Mouse (Mus musculus) heart, embryonic 11.5 days (tissue): Measurements from ENCODE around the gene Fam102a. TPM values are rescaled to one million over a fixed set of nuclear protein-coding genes. Genes with fewer than 3 reads are reported as not detected.
"Not testable (repeated sequence)": the region's sequence is repeated elsewhere in the genome, so short reads cannot be mapped to it uniquely, and the experiment has no call there.

Source experiments
- ATAC-seq: fragments of 200-750 bp; cut with Nextera tagmentation; replicated peaks from 2 replicates; pipeline ENCODE4 v1.8.0; 2017; ENCODE audit warnings: moderate library complexity; ENCODE audit not compliant: insufficient number of reproducible peaks, low FRiP score, low TSS enrichment
- H3K27ac ChIP-seq: fragments of 300-500 bp; sonication (generic); 2 replicates; pipeline ENCODE4 v1.5.1; 2014; ENCODE audit warnings: mild to moderate bottlenecking, low read depth, low read length
- H3K27me3 ChIP-seq: fragments of 300-500 bp; sonication (generic); 2 replicates; pipeline ENCODE4 v1.6.1; 2014; ENCODE audit warnings: mild to moderate bottlenecking, low read length, mixed read lengths; ENCODE audit not compliant: control insufficient read depth, insufficient read depth
- H3K36me3 ChIP-seq: fragments of 300-500 bp; sonication (generic); 2 replicates; pipeline ENCODE4 v1.6.1; 2014; ENCODE audit warnings: mild to moderate bottlenecking, low read length, moderate library complexity, mixed read lengths; ENCODE audit not compliant: control insufficient read depth, insufficient read depth
- H3K4me1 ChIP-seq: fragments of 300-500 bp; sonication (generic); 2 replicates; pipeline ENCODE4 v1.6.1; 2014; ENCODE audit warnings: low read length; ENCODE audit not compliant: control insufficient read depth, insufficient read depth
- H3K4me2 ChIP-seq: fragments of 300-500 bp; sonication (generic); 2 replicates; pipeline ENCODE4 v1.6.1; 2014; ENCODE audit warnings: mild to moderate bottlenecking, moderate library complexity
- H3K4me3 ChIP-seq: fragments of 300-500 bp; sonication (generic); 2 replicates; pipeline ENCODE4 v1.5.1; 2014; ENCODE audit warnings: low read depth, low read length
- H3K9ac ChIP-seq: fragments of 300-500 bp; sonication (generic); 2 replicates; pipeline ENCODE4 v1.6.1; 2014; ENCODE audit warnings: mild to moderate bottlenecking, low read depth, low read length, moderate library complexity
- H3K9me3 ChIP-seq: fragments of 300-500 bp; sonication (generic); replicated peaks from 2 replicates; pipeline ENCODE4 v1.6.1; 2016; ENCODE audit warnings: low read length; ENCODE audit not compliant: control insufficient read depth
- WGBS: fragments of 180-500 bp; shearing (Covaris S2); extraction: QIAGEN DNeasy Blood & Tissue Kit; methylation state at CpG from one replicate; pipeline ENCODE4 v1.1.7; 2014; ENCODE audit not compliant: insufficient replicate concordance; 5-methylcytosine and 5-hydroxymethylcytosine counted together
- polyA plus RNA-seq: library from polyadenylated mRNA; unstranded; fragments of >200 nt; fragmentation: Nextera tagmentation; extraction: Ambion mirVana; gene quantifications from 2 replicates; pipeline ENCODE4 v1.2.1, GENCODE M21; 2014

The Fam102a gene
- 5.2 and 5.3 TPM in 2 replicates for polyA plus RNA-seq

- Histone ChIP-seq H3K9ac (peak within 1 kb of the TSS; percentile 88), H3K27me3 (no peaks in the 10 kb centered on the region), H3K27ac (peak within 1 kb of the TSS; percentile 89), H3K36me3 (no peaks in the 10 kb centered on the region), H3K4me1 (peaks cover 47% of the 10 kb centered on the region), H3K4me3 (peak within 1 kb of the TSS; percentile 80), H3K4me2 (peak within 1 kb of the TSS; percentile 83), H3K9me3 (no peaks in the 10 kb centered on the region)
- ATAC-seq: peak; percentile 93
- WGBS: 1% methylated on average over 64 of the region's 67 CpGs
These were observed at the start of gene Fam102a for GRCm38 (mm10) chr2:32534733-32535471. Gene Fam102a (plus strand): TSS chr2:32535332.

- no peak overlapping the region for H3K9ac ChIP-seq
- peaks cover 8% of the 10 kb centered on the region; the same call in 1 of the 2 replicates for H3K4me1 ChIP-seq
- no peak overlapping the region for H3K4me2 ChIP-seq
- no peaks in the 10 kb centered on the region for H3K27me3 ChIP-seq
- no peak overlapping the region for H3K27ac ChIP-seq
- ATAC-seq: no peak
- H3K36me3 ChIP-seq: no peaks in the 10 kb centered on the region
- H3K4me3 ChIP-seq: no peak overlapping the region
- H3K9me3 ChIP-seq: no peaks in the 10 kb centered on the region
- 80% methylated on average over 4 of the region's 4 CpGs for WGBS
These were observed 49.4 kb upstream of the Fam102a start for GRCm38 (mm10) chr2:32485751-32486150.

GRCm38 (mm10) chr2:32486155-32486554 lies 49.0 kb upstream of the Fam102a start:
- H3K36me3 ChIP-seq: no peaks in the 10 kb centered on the region
- no peak for ATAC-seq
- no peak overlapping the region for H3K4me2 ChIP-seq
- peaks cover 8% of the 10 kb centered on the region; the same call in 1 of the 2 replicates for H3K4me1 ChIP-seq
- H3K4me3 ChIP-seq: no peak overlapping the region
- no peak overlapping the region for H3K27ac ChIP-seq
- no peaks in the 10 kb centered on the region for H3K9me3 ChIP-seq
- H3K27me3 ChIP-seq: no peaks in the 10 kb centered on the region
- 59% methylated on average over 9 of the region's 9 CpGs for WGBS
- H3K9ac ChIP-seq: no peak overlapping the region

- 7% methylated on average over 6 of the region's 6 CpGs for WGBS
- no peak overlapping the region for H3K9ac ChIP-seq
- no peaks in the 10 kb centered on the region for H3K27me3 ChIP-seq
- no peaks in the 10 kb centered on the region for H3K36me3 ChIP-seq
- no peak for ATAC-seq
- no peak overlapping the region for H3K4me2 ChIP-seq
- H3K27ac ChIP-seq: no peak overlapping the region
- no peak overlapping the region for H3K4me3 ChIP-seq
- H3K9me3 ChIP-seq: no peaks in the 10 kb centered on the region
- peaks cover 8% of the 10 kb centered on the region; the same call in 1 of the 2 replicates for H3K4me1 ChIP-seq
These were observed 48.0 kb upstream of the Fam102a start for GRCm38 (mm10) chr2:32487124-32487623.

- 5% methylated on average over 5 of the region's 5 CpGs for WGBS
- Histone ChIP-seq H3K27ac (no peak overlapping the region), H3K9me3 (no peaks in the 10 kb centered on the region)
These were observed 46.5 kb upstream of the Fam102a start for GRCm38 (mm10) chr2:32488679-32489078.

GRCm38 (mm10) chr2:32490730-32491129 lies 44.4 kb upstream of the Fam102a start:
- not testable (repeated sequence) for H3K36me3 ChIP-seq, ATAC-seq, H3K4me3 ChIP-seq, H3K27me3 ChIP-seq, H3K4me2 ChIP-seq, H3K9ac ChIP-seq, H3K9me3 ChIP-seq, H3K27ac ChIP-seq
- H3K4me1 ChIP-seq: peaks cover 11% of the 10 kb centered on the region; the same call in 1 of the 2 replicates

More at GRCm38 (mm10) chr2:32488679-32489078, 46.5 kb upstream of the Fam102a start:
- Histone ChIP-seq H3K9ac (no peak overlapping the region), H3K4me1 (peaks cover 8% of the 10 kb centered on the region; the same call in 1 of the 2 replicates), H3K36me3 (no peaks in the 10 kb centered on the region), H3K27me3 (no peaks in the 10 kb centered on the region), H3K4me2 (no peak overlapping the region), H3K4me3 (no peak overlapping the region)
- peak; percentile 19; the same call in 1 of the 2 replicates for ATAC-seq

- 70% methylated on average over 2 of the region's 2 CpGs for whole genome bisulfite sequencing
- Histone ChIP-seq H3K4me2 (no peak overlapping the region), H3K27ac (no peak overlapping the region), H3K9ac (no peak overlapping the region), H3K4me3 (no peak overlapping the region), H3K9me3 (no peaks in the 10 kb centered on the region), H3K4me1 (0 out of 2 replicates have a peak, but pooled peaks cover 3% of the 10 kb centered on the region), H3K27me3 (no peaks in the 10 kb centered on the region), H3K36me3 (no peaks in the 10 kb centered on the region)
- ATAC-seq: no peak
These were observed 42.5 kb upstream of the Fam102a start for GRCm38 (mm10) chr2:32492661-32493060.

GRCm38 (mm10) chr2:32493301-32493701 lies 41.8 kb upstream of the Fam102a start:
- H3K4me2 ChIP-seq: no peak overlapping the region
- H3K27ac ChIP-seq: no peak overlapping the region
- H3K27me3 ChIP-seq: no peaks in the 10 kb centered on the region
- 67% methylated on average over 12 of the region's 12 CpGs for WGBS
- no peaks in the 10 kb centered on the region for H3K9me3 ChIP-seq
- no peak overlapping the region for H3K9ac ChIP-seq
- H3K4me1 ChIP-seq: 0 out of 2 replicates have a peak, but pooled peaks cover 3% of the 10 kb centered on the region
- H3K36me3 ChIP-seq: no peaks in the 10 kb centered on the region
- no peak for ATAC-seq
- H3K4me3 ChIP-seq: no peak overlapping the region
